Mouse (Mus musculus): ENCODE results near the gene Nrxn2. TPM values are rescaled to one million over a fixed set of nuclear protein-coding genes. Genes with fewer than 3 reads are reported as not detected.

Nrxn2 gene
- polyA plus RNA-seq, 1 experiment: 0.01 TPM

GRCm38 (mm10) chr19:6533290-6534117 is 115.0 kb downstream of the Nrxn2 start:
- H3K4me2 ChIP-seq (ENCODE audit: low read depth): no peak overlapping the region
- peaks cover 79% of the 10 kb centered on the region for H3K27me3 ChIP-seq (ENCODE audit: control insufficient read depth, insufficient read depth, insufficient read length)
- TF ChIP-seq CEBPB (IDR thresholded peaks at IDR 0.05; ENCODE audit: insufficient read depth, poor library complexity, severe bottlenecking): no peak
- TF ChIP-seq MAX (IDR thresholded peaks at IDR 0.05; ENCODE audit: low read depth): no peak
- no peak for TF ChIP-seq E2F4 (IDR thresholded peaks at IDR 0.05; ENCODE audit: insufficient read depth)
- no peak for TF ChIP-seq POLR2AphosphoS2 (IDR thresholded peaks at IDR 0.05; ENCODE audit: insufficient read length, low read depth)
- TF ChIP-seq REST (IDR thresholded peaks at IDR 0.05; ENCODE audit: insufficient read depth, insufficient read length): no peak
- TF ChIP-seq SRF (IDR thresholded peaks at IDR 0.05; ENCODE audit: control insufficient read depth, insufficient read length, low read depth): no peak
- H3K36me3 ChIP-seq (ENCODE audit: control insufficient read depth, insufficient read depth): no peaks in the 10 kb centered on the region
- no peaks in the 10 kb centered on the region for H3K79me2 ChIP-seq (ENCODE audit: control insufficient read depth, insufficient read depth)
- no peak overlapping the region for H3ac ChIP-seq (ENCODE audit: control insufficient read depth, insufficient read length)
- H3K4me3 ChIP-seq: no peak overlapping the region

DNA sequence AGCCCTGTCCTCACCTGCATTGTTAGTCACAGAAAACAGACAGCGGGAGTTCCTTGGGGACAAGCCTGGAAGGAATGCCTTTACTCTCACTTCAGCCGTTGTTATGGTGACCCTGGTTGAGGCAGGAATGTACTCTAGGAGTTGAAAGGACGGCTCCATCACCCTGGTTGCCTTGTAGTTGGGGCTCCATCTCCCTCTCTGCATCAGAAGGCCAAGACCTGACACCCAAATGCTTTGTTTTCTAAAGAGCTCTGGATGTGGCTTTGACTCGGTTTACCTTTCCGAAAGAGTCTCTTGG is 115.5 kb downstream of the Nrxn2 start:
- Histone ChIP-seq H3K36me3 (ENCODE audit: control insufficient read depth, insufficient read depth) (no peaks in the 10 kb centered on the region), H3K79me2 (ENCODE audit: control insufficient read depth, insufficient read depth) (no peaks in the 10 kb centered on the region), H3K27me3 (ENCODE audit: control insufficient read depth, insufficient read depth, insufficient read length) (peaks cover 75% of the 10 kb centered on the region), H3ac (ENCODE audit: control insufficient read depth, insufficient read length) (no peak overlapping the region), H3K4me2 (ENCODE audit: low read depth) (no peak overlapping the region), H3K4me3 (no peak overlapping the region)
- TF ChIP-seq TCF12 (IDR thresholded peaks at IDR 0.05; ENCODE audit: insufficient read depth, poor library complexity, severe bottlenecking): no peak

GRCm38 (mm10) chr19:6536201-6536600 is 117.7 kb downstream of the Nrxn2 start:
- Histone ChIP-seq H3K4me3 (no peak overlapping the region), H3K36me3 (ENCODE audit: control insufficient read depth, insufficient read depth) (no peaks in the 10 kb centered on the region), H3ac (ENCODE audit: control insufficient read depth, insufficient read length) (no peak overlapping the region), H3K4me2 (ENCODE audit: low read depth) (no peak overlapping the region), H3K79me2 (ENCODE audit: control insufficient read depth, insufficient read depth) (no peaks in the 10 kb centered on the region), H3K27me3 (ENCODE audit: control insufficient read depth, insufficient read depth, insufficient read length) (peaks cover 71% of the 10 kb centered on the region)
- no peak for TF ChIP-seq TCF12 (IDR thresholded peaks at IDR 0.05; ENCODE audit: insufficient read depth, poor library complexity, severe bottlenecking)
- TF ChIP-seq REST (IDR thresholded peaks at IDR 0.05; ENCODE audit: insufficient read depth, insufficient read length): no peak
- no peak for TF ChIP-seq E2F4 (IDR thresholded peaks at IDR 0.05; ENCODE audit: insufficient read depth)
- no peak for TF ChIP-seq MAX (IDR thresholded peaks at IDR 0.05; ENCODE audit: low read depth)
- no peak for TF ChIP-seq TCF3 (IDR thresholded peaks at IDR 0.05; ENCODE audit: insufficient read length, low read depth)
- no peak for TF ChIP-seq MYOG (IDR thresholded peaks at IDR 0.05; ENCODE audit: control insufficient read depth in 1 of 3, insufficient read depth in 1 of 3, insufficient read length in 2 of 3, low read depth in 2 of 3)
- no peak for TF ChIP-seq SRF (IDR thresholded peaks at IDR 0.05; ENCODE audit: control insufficient read depth, insufficient read length, low read depth)
- TF ChIP-seq USF1 (IDR thresholded peaks at IDR 0.05; ENCODE audit: low read depth): no peak
- no peak for TF ChIP-seq POLR2A (IDR thresholded peaks at IDR 0.05; ENCODE audit: insufficient read length, low read depth)
- TF ChIP-seq POLR2AphosphoS2 (IDR thresholded peaks at IDR 0.05; ENCODE audit: insufficient read length, low read depth): no peak
- TF ChIP-seq MYOD1 (IDR thresholded peaks at IDR 0.05; ENCODE audit: control insufficient read depth in 1 of 3, insufficient read length in 2 of 3, low read depth in 2 of 3): no peak
- no peak for TF ChIP-seq CEBPB (IDR thresholded peaks at IDR 0.05; ENCODE audit: insufficient read depth, poor library complexity, severe bottlenecking)

DNA sequence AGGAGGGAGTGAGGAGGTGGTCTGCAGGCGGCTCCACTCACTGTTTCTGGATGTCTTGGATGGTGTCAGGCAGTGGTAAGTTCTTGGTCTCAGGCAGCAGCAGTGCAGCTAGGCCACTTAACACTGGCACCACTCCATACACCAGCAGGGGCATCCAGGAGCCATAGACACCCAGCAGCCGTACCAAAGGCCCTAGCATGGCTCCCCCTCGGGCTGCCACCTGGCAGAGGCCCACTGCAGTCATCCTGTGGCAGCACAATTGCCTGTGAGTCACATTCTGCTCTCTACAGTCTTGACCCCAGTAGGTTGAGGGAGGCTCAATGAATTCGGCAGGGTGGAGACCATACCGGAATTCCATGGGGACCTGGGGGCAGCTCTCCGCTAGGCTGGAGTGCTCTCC is 118.2 kb downstream of the Nrxn2 start:
- Histone ChIP-seq H3K79me2 (ENCODE audit: control insufficient read depth, insufficient read depth) (no peaks in the 10 kb centered on the region), H3K4me2 (ENCODE audit: low read depth) (no peak overlapping the region), H3K36me3 (ENCODE audit: control insufficient read depth, insufficient read depth) (no peaks in the 10 kb centered on the region), H3K4me3 (no peak overlapping the region), H3K27me3 (ENCODE audit: control insufficient read depth, insufficient read depth, insufficient read length) (peaks cover 71% of the 10 kb centered on the region), H3ac (ENCODE audit: control insufficient read depth, insufficient read length) (no peak overlapping the region)
- TF ChIP-seq TCF12 (IDR thresholded peaks at IDR 0.05; ENCODE audit: insufficient read depth, poor library complexity, severe bottlenecking) (no peak), TCF3 (IDR thresholded peaks at IDR 0.05; ENCODE audit: insufficient read length, low read depth) (no peak), SRF (IDR thresholded peaks at IDR 0.05; ENCODE audit: control insufficient read depth, insufficient read length, low read depth) (no peak), POLR2A (IDR thresholded peaks at IDR 0.05; ENCODE audit: insufficient read length, low read depth) (no peak), E2F4 (IDR thresholded peaks at IDR 0.05; ENCODE audit: insufficient read depth) (no peak), POLR2AphosphoS2 (IDR thresholded peaks at IDR 0.05; ENCODE audit: insufficient read length, low read depth) (no peak), CEBPB (IDR thresholded peaks at IDR 0.05; ENCODE audit: insufficient read depth, poor library complexity, severe bottlenecking) (no peak), USF1 (IDR thresholded peaks at IDR 0.05; ENCODE audit: low read depth) (no peak), MYOG (IDR thresholded peaks at IDR 0.05; ENCODE audit: control insufficient read depth in 1 of 3, insufficient read depth in 1 of 3, insufficient read length in 2 of 3, low read depth in 2 of 3) (no peak), MAX (IDR thresholded peaks at IDR 0.05; ENCODE audit: low read depth) (no peak), MYOD1 (IDR thresholded peaks at IDR 0.05; ENCODE audit: control insufficient read depth in 1 of 3, insufficient read length in 2 of 3, low read depth in 2 of 3) (no peak), REST (IDR thresholded peaks at IDR 0.05; ENCODE audit: insufficient read depth, insufficient read length) (no peak)

DNA sequence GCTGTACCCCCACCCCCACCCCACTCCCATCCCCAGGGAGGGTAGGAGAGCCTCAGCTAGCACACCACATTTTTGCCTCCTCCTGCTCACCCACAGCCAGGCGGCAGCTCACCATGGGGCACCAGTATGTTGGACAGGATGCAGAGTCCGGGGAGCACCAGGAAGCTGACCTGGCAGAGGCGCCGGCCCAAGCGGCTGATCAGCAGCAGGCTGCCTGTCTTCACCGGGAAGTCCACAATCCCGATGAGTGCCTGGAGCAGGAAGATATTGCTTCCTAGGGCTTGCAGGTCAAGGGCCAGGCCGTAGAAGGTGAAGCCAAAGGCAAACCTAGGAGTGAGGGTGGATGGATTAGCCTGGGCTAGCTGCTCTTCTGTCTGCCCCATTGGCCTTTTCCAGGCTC is 119.0 kb downstream of the Nrxn2 start:
- H3K4me3 ChIP-seq: no peak overlapping the region
- H3K27me3 ChIP-seq (ENCODE audit: control insufficient read depth, insufficient read depth, insufficient read length): peaks cover 64% of the 10 kb centered on the region
- no peak overlapping the region for H3K4me2 ChIP-seq (ENCODE audit: low read depth)
- H3K79me2 ChIP-seq (ENCODE audit: control insufficient read depth, insufficient read depth): no peaks in the 10 kb centered on the region
- H3ac ChIP-seq (ENCODE audit: control insufficient read depth, insufficient read length): no peak overlapping the region
- no peaks in the 10 kb centered on the region for H3K36me3 ChIP-seq (ENCODE audit: control insufficient read depth, insufficient read depth)
- no peak for TF ChIP-seq POLR2A (IDR thresholded peaks at IDR 0.05; ENCODE audit: insufficient read length, low read depth)
- no peak for TF ChIP-seq MYOD1 (IDR thresholded peaks at IDR 0.05; ENCODE audit: control insufficient read depth in 1 of 3, insufficient read length in 2 of 3, low read depth in 2 of 3)
- TF ChIP-seq MAX (IDR thresholded peaks at IDR 0.05; ENCODE audit: low read depth): no peak
- TF ChIP-seq TCF3 (IDR thresholded peaks at IDR 0.05; ENCODE audit: insufficient read length, low read depth): no peak
- TF ChIP-seq E2F4 (IDR thresholded peaks at IDR 0.05; ENCODE audit: insufficient read depth): no peak
- no peak for TF ChIP-seq MYOG (IDR thresholded peaks at IDR 0.05; ENCODE audit: control insufficient read depth in 1 of 3, insufficient read depth in 1 of 3, insufficient read length in 2 of 3, low read depth in 2 of 3)
